Mouse (Mus musculus) testis, postnatal 10 days (tissue): ENCODE measurements at regions not wholly inside any gene's neighbourhood (a gene's known extent, or its start where the extent isn't known, plus 50 kb on each side); places are given as distances from the start of the nearest gene placed in this dataset.

Experiments
- DNase-seq: peaks from one replicate; pipeline ENCODE4 v3.0.0; 2021; ENCODE audit warnings: low spot score

- no peak for DNase-seq
These were observed 225.0 kb downstream of the Tex36 start for GRCm38 (mm10) chr7:133376833-133377484.

- no peak for DNase-seq
These were observed 229.3 kb downstream of the Tex36 start for GRCm38 (mm10) chr7:133372695-133373094.

- DNase-seq = no peak
These were observed 231.4 kb downstream of the Tex36 start for GRCm38 (mm10) chr7:133370542-133370941.

GRCm38 (mm10) chr7:133364601-133365000, 237.4 kb downstream of the Tex36 start:
- no peak for DNase-seq

- DNase-seq = no peak
These were observed 204.6 kb upstream of the Ctbp2 start for GRCm38 (mm10) chr7:133328717-133329116.

GRCm38 (mm10) chr7:133325548-133326190, 201.5 kb upstream of the Ctbp2 start:
- no peak for DNase-seq

GRCm38 (mm10) chr7:133323955-133324354, 199.8 kb upstream of the Ctbp2 start:
- DNase-seq = no peak

GRCm38 (mm10) chr7:133317511-133317910, 193.4 kb upstream of the Ctbp2 start:
- DNase-seq = no peak

- no peak for DNase-seq
These were observed 192.7 kb upstream of the Ctbp2 start for GRCm38 (mm10) chr7:133316701-133317475.

GRCm38 (mm10) chr7:133315197-133316029, 191.3 kb upstream of the Ctbp2 start:
- no peak for DNase-seq

GRCm38 (mm10) chr7:133313115-133313514, 189.0 kb upstream of the Ctbp2 start:
- DNase-seq = no peak

GRCm38 (mm10) chr7:133311116-133311801, 187.1 kb upstream of the Ctbp2 start:
- DNase-seq = no peak

GRCm38 (mm10) chr7:133304461-133304860, 180.3 kb upstream of the Ctbp2 start:
- DNase-seq = no peak

- no peak for DNase-seq
These were observed 166.3 kb upstream of the Ctbp2 start for GRCm38 (mm10) chr7:133290471-133290870.

GRCm38 (mm10) chr7:133288236-133288635, 164.1 kb upstream of the Ctbp2 start:
- no peak for DNase-seq

- no peak for DNase-seq
These were observed 162.7 kb upstream of the Ctbp2 start for GRCm38 (mm10) chr7:133286836-133287235.

GRCm38 (mm10) chr7:133286216-133286615, 162.1 kb upstream of the Ctbp2 start:
- no peak for DNase-seq

GRCm38 (mm10) chr7:133262161-133262560, 138.0 kb upstream of the Ctbp2 start:
- DNase-seq = no peak

GRCm38 (mm10) chr7:133259143-133259542, 135.0 kb upstream of the Ctbp2 start:
- DNase-seq = no peak

GRCm38 (mm10) chr7:133256831-133257230, 132.7 kb upstream of the Ctbp2 start:
- no peak for DNase-seq

- no peak for DNase-seq
These were observed 120.4 kb upstream of the Ctbp2 start for GRCm38 (mm10) chr7:133244601-133245000.

GRCm38 (mm10) chr7:133234326-133234725, 110.2 kb upstream of the Ctbp2 start:
- DNase-seq = no peak
